In the genomic region with DNA sequence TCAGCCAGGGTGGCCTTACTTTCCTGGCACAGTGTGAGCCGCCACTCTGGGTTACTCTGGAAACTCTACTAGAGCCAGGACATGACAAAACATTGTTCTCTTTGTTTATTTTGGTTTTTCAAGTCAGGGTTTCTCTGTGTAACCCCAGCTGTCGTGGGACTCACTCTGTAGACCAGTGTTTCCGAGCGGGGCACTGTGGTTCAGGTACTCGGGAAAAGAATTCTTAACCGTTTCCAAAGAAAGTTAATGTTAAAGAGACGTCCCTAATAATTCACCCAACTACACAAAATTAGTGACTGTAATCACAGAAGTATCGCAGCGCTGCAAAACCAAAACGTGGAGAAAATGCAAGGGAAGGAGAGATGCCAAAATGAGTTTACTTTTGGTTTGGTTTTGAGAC, we compare ENCODE assay signal across 30 mouse cellular contexts. TPM values are rescaled to one million over a fixed set of nuclear protein-coding genes. Genes with fewer than 3 reads are reported as not detected.
"Had no signal": no experiment of that assay in that cellular context is flagged by ENCODE, and none has a peak within 500 bp of the region (broad histone marks: within the 10 kb centered on the region; RNA-seq: fewer than 3 reads in every experiment).

No protein-coding gene starts in this region.

- H3K4me1 ChIP-seq: liver, embryonic 13.5 days; neural tube, embryonic 13.5 days; stomach, embryonic 15.5 days had no signal

- DNase-seq: liver, embryonic 13.5 days; lung, adult 2 months; lung, postnatal 14 days; midbrain, embryonic 14.5 days; retina, postnatal 1 day; right cerebral cortex, postnatal 25 days; spleen, adult 18-20 months; thymus, postnatal 25 days had no signal

- H3K27ac ChIP-seq: hindbrain, postnatal 0 days; left cerebral cortex, adult 2 months; liver, embryonic 13.5 days; neural tube, embryonic 13.5 days; stomach, embryonic 15.5 days had no signal

- H3K9me3 ChIP-seq: liver, embryonic 13.5 days; neural tube, embryonic 13.5 days; stomach, embryonic 15.5 days had no signal

- H3K27me3 ChIP-seq: liver, embryonic 13.5 days; neural tube, embryonic 13.5 days; stomach, embryonic 15.5 days had no signal

- ATAC-seq: hindbrain, postnatal 0 days; inflammation-experienced regulatory T-cells, adult 6 months; intestine, embryonic 16.5 days had no signal

- H3K4me2 ChIP-seq: liver, embryonic 13.5 days; midbrain, embryonic 11.5 days; neural tube, embryonic 13.5 days; stomach, embryonic 15.5 days had no signal

- H3K9ac ChIP-seq: liver, embryonic 13.5 days; neural tube, embryonic 13.5 days; stomach, embryonic 15.5 days had no signal

- H3K4me3 ChIP-seq: left cerebral cortex, adult 2 months; liver, embryonic 13.5 days; myocyte; neural tube, embryonic 13.5 days; stomach, embryonic 15.5 days had no signal

RNA-seq across cellular contexts. Expression of a gene that starts 4.0 kb away (rescaled TPM):
- total RNA-seq: liver, adult 2 months had no signal
- polyA plus RNA-seq: liver, adult 2 months had no signal

RNA-seq across cellular contexts. Expression of a gene that starts 39.7 kb away (rescaled TPM):
- total RNA-seq: layer of hippocampus, adult 18-20 months; liver, adult 2 months; megakaryocyte-erythroid progenitor cell, adult 5-6 weeks; monocyte, adult 5-6 weeks; neutrophil, adult 5-6 weeks had no signal
- polyA plus RNA-seq: inflammation-experienced regulatory T-cells, adult 6 months; liver, adult 2 months; lung, adult 2 months; myocyte had no signal

RNA-seq across cellular contexts. Expression of a gene that starts 47.7 kb away (rescaled TPM):
- total RNA-seq: hindbrain, postnatal 0 days; layer of hippocampus, adult 18-20 months; layer of hippocampus, postnatal 36 days; left cerebral cortex, adult 2 months; left cerebral cortex, postnatal 10 days; left cerebral cortex, postnatal 36 days; liver, adult 2 months; megakaryocyte progenitor cell, adult 5-6 weeks; megakaryocyte-erythroid progenitor cell, adult 5-6 weeks; monocyte, adult 5-6 weeks; neutrophil, adult 5-6 weeks had no signal
- polyA plus RNA-seq: hindbrain, postnatal 0 days; inflammation-experienced regulatory T-cells, adult 6 months; intestine, embryonic 16.5 days; limb, embryonic 11.5 days; limb, embryonic 14.5 days; liver, adult 2 months; liver, embryonic 13.5 days; liver, embryonic 16.5 days; lung, adult 2 months; lung, embryonic 16.5 days; midbrain, embryonic 11.5 days; midbrain, embryonic 14.5 days; myocyte; neural tube, embryonic 13.5 days; stomach, embryonic 15.5 days; thymus, postnatal 0 days had no signal
